Mouse (Mus musculus) cerebellum, postnatal 4 days (tissue): Measurements from ENCODE around the gene Nynrin.

Source experiments
- DNase-seq, 2 experiments: peaks; one replicate each; pipeline ENCODE4 v3.0.0; 2022; ENCODE audit warnings: low spot score in 2 of 2, mixed read lengths in 1 of 2

Gene Nynrin

DNA sequence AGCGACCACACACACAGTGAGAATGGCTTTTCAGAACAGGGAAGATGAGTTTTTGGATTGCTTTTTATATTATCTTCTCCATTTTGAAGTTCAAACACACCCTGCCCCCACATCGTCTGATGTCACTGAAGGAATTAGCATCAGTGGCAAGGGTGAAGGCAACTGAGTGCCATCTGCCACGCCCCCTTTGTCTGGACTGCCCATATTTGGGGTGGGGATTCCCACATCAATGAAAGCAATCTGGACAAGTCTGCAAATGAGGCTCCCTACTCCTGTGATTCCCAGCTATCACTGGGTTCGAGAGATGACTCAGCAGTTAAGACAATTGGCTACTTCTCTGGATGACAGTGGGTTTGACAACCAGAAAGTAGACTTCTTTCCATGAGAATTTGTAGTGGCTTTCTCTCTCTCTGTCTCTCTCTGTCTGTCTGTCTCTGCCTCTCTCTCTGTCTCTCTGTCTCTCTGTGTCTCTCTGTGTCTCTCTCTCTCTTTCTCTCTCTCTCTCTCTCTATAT, 12.9 kb upstream of the Nynrin start:
- no peak for DNase-seq

- DNase-seq = no peak
These were observed 11.0 kb upstream of the Nynrin start for GRCm38 (mm10) chr14:55842794-55843193.

DNA sequence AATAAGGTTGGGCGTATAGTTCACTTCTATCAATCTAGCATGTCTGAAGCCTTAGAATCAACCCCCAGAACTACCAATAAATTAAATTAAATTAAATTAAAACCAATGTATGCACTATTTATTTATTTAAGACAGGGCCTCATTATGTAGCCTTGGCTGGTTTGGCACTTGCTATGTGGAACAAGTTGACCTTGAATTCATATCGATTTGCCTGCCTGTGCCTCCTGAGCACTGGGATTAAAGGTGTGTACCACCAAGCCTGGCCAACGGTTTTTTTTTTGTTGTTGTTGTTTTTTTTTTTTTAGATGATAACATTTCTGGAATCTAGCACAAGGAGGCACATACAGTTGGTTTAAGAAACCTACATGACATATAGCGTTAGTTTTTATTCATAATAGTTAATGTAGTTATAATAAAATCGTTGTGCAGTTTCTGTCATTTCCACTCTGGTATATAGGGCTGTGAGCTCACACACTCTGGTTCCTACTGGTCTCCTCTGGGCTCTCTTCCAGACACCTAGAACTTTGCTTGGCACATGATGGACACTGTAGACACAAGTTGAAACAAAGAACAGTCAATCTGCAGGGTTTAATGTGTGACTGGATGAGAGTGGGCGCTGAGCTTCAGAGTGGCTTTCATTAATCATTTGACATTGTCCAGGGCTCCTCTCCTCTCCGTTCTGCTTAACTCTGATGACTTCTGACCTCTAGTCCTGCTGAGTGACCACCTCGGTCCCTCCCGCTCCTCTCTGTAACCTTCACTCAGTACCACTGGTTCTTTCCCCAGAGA, 8.1 kb upstream of the Nynrin start:
- no peak for DNase-seq

GRCm38 (mm10) chr14:55850885-55851284, 2.9 kb upstream of the Nynrin start:
- DNase-seq = no peak

DNA sequence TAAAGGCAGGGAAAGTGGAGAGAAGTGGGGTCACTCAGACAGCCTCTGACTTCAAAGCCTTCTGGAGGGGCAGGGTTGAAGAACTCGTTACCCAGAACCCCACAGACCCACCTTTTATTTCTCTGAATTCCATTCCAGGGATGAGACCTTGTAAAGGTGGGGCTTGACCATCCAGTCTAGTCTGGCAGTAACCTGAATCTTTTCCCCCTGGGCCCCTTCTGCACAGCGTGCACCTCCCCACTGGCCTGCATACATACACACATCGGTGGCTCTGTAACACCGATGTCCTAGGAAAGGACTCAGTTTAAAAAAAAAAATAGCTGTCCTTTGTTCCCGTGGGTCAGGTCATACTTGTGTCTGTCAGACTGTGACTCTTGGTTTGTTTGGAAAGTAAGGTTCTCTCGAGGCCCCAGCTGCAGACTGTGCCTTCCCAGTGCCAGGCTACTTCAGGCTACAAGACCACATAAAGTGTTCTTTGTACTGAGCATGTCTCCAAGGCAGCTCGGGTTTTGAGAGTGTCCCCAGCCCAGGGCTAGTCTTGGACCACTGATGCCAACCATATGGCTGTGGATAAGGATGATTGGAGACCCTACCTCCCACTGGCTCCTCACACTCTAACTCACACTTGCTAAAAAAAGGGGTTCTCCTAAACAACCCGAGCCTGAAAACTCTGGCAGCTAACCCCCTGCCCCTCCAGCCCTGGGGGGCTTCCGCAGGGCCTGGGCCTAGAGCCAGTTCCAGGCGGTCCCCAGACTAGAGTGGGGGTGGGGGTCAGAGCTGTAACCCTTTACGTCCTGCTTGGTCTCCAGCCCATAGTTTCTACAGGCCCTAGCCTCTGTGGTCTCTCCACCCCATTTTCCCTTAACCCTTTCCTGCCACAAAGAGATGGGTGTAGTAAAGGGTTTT, 911 bp upstream of the Nynrin start:
- peak in 1 of 2 experiments; percentile 59 for DNase-seq

GRCm38 (mm10) chr14:55854406-55855100, 743 bp downstream of the Nynrin start:
- DNase-seq = no peak

- no peak for DNase-seq
These were observed 1.3 kb downstream of the Nynrin start for GRCm38 (mm10) chr14:55855101-55855561.

GRCm38 (mm10) chr14:55857588-55857987, 3.8 kb downstream of the Nynrin start:
- no peak for DNase-seq

- DNase-seq = no peak
These were observed 8.4 kb downstream of the Nynrin start for GRCm38 (mm10) chr14:55862186-55862585.

DNA sequence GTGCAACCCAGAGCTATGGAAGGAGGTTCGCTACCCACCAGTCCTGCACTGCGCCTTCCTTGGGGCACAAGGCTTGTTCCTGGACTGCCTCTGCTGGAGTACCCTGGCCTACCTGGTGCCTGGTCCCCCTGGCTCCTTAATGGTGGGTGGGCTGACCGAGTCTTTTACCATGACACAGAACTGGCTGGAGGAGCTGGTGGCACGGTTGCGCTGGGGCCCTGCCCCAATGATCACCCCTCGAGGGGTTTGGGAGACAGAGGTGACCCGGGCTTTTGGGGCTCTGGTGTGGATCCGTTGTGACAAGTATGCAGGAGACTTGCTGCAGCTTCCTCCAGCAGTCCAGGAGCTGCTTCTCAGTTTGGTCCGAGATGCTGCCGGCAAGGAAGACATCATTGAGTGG, 9.2 kb downstream of the Nynrin start:
- DNase-seq = no peak

- peak in 1 of 2 experiments; percentile 74 for DNase-seq
These were observed 10.0 kb downstream of the Nynrin start for GRCm38 (mm10) chr14:55863773-55864172.

DNA sequence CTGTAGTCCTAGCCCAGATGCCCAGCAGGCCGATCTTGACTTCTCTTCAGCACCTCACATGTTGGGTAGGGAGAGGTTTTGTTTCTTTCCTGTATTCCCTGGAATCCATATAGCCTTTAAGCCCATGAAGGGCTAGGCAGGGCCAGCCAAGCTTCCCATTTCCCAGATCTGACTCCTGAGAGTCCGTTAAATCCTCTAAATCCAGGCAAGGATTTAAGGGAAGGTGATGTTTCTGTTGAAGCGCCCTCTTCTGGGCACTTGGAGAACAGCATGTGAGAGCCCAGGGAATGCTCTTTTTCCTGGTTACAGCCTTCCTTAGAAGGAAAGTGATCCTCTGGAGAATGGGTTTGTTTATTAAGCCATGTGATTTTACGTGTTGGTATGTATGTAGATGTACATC, 13.2 kb downstream of the Nynrin start:
- DNase-seq = peak in 1 of 2 experiments; percentile 68

DNA sequence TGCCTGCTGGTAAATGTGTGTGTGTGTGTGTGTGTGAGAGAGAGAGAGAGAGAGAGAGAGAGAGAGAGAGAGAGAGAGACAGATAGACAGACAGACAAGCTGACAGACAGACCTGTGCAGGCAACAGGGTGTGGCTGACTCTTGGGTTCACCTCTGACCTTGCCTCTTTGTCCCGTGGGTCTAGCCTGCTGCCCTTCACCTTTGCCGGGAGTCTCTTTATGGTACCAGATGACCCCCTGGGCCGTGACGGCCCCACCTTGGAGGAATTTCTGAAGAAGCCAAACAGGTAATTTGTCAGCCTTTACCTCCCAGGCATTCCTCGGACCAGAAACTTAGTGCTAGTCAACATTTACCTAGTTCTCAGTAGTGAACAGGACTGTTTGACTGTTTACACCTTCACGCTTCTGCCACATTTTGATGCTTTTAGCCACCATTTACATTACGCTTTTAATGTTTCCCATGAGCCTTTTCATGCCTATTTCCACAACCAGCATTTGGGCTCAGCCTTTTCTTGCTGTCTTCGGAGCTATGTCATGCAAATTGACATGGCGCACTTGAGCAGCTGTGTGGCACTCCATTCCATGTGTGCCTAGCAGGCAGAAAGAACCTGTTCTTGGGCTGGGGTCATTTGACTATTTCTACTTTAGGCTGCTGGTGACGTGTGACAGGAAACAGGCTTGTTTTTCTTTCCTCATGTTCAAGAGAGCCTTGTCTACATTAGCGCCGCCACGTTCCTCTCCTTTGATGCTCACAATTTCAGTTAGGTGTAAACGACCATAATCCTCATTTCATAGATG, 14.6 kb downstream of the Nynrin start:
- no peak for DNase-seq

GRCm38 (mm10) chr14:55869538-55869937, 15.7 kb downstream of the Nynrin start:
- no peak for DNase-seq

DNA sequence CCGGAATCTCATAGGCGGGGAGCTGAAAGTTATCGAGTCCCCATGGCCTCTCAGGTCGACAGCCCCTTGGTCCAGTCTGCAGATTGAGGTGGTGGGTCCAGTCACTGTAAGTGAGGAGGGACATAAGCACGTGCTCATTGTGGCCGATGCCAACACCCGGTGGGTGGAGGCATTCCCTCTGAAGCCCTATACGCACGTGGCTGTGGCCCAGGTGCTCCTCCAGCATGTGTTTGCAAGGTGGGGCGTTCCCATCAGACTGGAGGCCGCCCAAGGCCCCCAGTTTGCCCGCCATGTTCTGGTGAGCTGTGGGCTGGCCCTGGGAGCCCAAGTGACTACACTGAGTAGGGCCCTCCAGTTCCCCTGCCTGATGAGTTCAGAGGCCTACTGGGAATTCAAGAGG, 18.2 kb downstream of the Nynrin start:
- no peak for DNase-seq

DNA sequence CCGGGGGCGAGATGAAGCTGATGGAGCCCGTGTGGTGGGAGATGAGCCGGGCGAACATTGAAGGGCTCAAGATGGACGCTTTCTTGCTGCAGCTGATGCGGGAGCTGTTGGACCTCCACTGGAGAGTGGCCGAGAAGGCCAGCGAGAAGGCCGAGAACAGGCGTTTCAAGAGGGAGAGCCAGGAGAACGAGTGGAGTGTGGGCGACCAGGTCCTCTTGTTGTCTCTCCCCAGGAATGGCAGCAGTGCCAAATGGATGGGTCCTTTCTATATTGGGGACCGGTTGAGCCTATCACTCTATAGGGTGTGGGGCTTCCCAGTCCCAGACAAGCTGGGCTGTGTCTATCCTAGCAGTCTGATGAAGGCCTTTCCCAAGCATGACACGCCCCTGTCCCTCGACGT, 18.7 kb downstream of the Nynrin start:
- no peak for DNase-seq

DNA sequence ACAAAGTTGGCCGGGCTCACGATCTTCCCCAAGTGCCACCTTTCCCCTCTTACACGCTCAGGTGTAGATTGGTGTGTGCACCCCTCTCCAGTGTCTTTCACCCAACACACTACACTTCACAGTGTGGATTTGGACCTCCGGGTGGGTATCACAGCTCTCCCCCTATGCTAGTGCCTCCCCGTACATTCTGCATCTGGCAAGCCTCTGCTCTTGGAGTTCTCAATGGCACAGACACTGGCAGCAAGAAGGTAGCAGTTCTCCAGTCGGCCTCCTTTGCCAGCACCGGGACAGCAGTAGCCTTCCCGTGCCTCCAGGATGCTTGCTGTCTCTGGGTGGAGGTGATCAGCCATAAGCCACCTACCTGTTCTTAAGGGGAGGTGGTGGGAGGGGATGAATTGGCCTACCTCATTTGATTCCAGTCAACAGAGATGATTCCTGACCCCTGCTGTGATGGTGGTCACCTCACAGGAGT, 19.5 kb downstream of the Nynrin start:
- DNase-seq = no peak

DNA sequence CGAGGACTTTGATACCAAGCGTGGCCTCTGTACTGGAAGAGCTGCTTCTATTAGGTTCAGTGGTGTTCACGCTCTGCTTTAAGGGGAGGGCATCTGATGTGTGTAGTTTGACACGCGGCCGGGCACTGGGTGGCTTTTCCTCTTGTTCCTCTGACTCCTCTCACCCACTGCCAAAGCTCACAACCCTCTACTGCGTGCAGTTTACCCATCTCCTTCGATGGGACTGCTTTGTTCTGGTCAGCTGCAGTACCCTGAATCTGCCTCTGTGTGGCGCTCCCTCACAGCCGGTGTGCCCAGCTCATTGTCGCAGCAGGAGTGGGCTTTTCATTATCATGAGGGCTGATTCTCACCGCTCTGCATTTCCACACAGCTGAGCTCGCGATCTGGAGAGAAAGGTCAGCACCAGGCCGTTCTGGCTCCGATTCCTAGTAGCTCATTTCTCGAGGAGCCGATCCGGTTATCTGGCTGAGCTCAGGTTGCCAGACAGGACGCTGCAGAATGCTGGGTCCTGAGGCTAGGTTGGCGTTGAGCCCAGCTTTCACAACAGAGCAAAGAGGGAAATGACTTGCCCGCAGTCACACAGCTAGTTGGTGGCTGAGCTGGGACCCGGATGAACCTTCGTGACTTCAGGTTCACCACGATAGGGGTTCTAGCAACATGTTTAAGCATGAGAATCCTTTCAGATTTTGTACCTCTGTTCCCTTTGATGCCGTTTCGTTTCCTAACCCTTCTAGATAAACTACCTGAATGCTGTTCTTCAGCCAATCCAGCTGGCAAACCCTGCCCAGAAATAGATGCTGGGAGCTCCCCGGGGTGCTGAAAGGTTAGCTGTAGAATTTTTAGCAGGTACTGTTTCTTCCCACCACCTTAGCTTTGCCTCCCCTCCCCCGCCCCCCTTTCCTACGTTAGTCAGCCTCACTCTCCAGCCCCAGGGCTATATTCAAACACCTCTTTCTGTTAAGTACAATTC, 20.2 kb downstream of the Nynrin start:
- DNase-seq = peak; percentile 77 to 89

DNA sequence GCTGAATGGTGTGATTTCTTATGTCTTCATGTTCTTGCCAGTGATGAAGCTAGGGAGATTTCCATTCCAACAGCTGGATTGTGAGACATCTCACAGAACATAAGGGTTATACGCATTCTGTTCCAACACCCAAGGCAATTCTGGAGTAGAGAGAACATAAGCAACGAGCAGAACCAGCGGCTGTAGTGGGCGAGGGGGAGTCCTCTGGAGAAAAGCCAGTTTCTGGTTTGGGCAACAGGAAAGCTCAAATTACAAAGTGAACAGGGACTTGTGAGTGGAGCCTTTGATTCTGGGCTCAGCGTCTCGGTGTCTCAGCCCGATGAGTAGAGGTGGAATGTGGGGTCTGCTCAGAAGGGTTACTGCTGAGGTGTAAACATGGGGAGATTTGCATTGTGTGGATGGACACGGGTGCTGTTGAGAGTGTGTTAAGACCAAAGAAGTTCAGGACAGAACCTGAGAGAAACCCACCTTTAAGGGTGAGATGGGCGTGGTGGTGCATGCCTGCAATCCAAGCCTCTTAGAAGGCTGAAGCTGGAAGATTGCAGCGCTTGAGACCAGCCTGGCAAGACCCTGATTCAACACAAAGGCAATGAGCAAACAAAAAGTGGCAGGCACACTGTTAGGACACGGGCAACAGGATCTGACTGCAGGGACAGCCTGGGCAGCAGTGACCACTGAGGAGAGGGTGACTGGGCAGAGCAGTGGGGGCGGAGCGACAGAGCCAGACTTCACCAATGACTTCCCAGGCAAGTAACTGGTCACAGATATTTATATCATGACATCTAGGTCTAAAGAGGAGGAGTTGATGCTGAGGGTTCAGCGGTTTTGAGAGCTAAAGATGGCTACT, 23.9 kb downstream of the Nynrin start:
- DNase-seq = no peak
